Mouse (Mus musculus) heart, adult 2 months (tissue): Measurements from ENCODE around the gene Trp53tg5.

Experiments used
- CTCF ChIP-seq: fragments of 200-600 bp; IDR thresholded peaks from 2 replicates; pipeline ENCODE4 v1.8.1; 2022; ENCODE audit warnings: antibody characterized with exemption, mild to moderate bottlenecking, moderate library complexity
- EP300 ChIP-seq: fragments of 200-500 bp; IDR thresholded peaks from 2 replicates; pipeline ENCODE4 v1.6.1; 2011; ENCODE audit warnings: low read depth, low read length, control low read depth; ENCODE audit not compliant: insufficient read depth
- POLR2A ChIP-seq: fragments of 200-500 bp; IDR thresholded peaks from 2 replicates; pipeline ENCODE4 v1.6.1; 2011; ENCODE audit warnings: mild to moderate bottlenecking, low read depth, low read length, control low read depth; ENCODE audit not compliant: insufficient read depth

DNA sequence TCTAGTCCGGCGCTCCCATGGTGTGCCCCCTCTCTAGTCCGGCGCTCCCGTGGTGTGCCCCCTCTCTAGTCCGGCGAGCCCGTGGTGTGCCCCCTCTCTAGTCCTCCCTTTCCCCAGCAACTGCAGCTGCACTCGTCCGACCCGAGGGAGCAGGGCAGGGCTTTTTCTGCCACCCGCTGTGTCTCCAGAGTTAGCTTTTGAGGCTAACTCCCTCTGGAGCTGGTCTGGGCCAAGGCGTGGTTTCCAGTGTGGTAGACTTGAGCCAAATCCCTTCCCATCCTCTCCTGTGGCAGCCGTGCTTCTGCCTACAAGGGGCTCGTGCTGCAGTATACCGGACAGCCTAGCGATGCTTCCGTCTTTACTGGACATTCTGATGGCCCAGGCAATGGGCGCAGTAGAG lies 34.3 kb upstream of the Trp53tg5 start:
- TF ChIP-seq CTCF (no peak), EP300 (no peak), POLR2A (no peak)
